Mouse (Mus musculus): ENCODE results near the gene Ubtd2. TPM values are rescaled to one million over a fixed set of nuclear protein-coding genes. Genes with fewer than 3 reads are reported as not detected.

The Ubtd2 gene
- polyA plus RNA-seq (2014; fragmentation: Nextera tagmentation; extraction: Ambion mirVana) = 53.7 and 55.9 TPM in 2 replicates

DNA sequence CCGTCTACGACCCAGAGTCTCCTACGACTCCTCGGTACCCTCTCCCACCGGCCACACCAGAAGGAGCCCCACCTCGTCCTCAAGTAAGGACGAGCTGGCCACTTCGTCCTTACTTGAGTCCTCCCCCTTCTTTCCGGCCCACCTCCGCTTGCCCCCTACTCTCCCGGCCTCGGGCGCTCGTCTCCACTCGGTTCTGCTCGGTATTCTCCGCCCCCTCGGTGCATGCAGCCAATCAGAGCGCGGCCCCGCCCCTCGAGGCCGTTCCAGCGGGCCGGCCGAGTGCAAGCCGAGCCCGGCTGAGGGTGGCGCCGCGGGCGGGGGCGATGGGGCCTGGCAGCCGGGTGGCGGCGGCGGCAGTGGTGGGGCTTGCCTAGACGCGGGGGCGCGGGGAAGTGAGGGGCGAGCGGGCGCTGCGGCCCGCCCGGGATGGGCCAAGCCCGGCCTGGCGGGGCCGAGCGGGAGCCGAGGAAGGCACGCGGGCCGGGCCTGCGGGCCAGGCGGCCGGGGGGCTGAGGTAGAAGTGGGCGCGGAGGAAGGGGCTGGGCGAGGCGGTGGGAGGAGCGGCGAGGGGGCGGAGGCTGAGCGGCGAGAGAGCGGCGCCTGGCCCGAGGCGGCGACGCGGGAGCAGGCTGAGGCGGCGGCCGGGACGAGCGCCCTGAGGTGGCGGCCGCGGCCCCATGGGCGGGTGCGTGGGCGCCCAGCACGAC, at the start of gene Ubtd2:
TSS of gene Ubtd2 (plus strand) at position 571 of the 707 bp plus-strand sequence.
- H3K4me3 ChIP-seq (replicated peaks; ENCODE audit: low read length) = peak within 1 kb of the TSS; percentile 97
- H3K9ac ChIP-seq = peak within 1 kb of the TSS; percentile 92
- H3K4me2 ChIP-seq (replicated peaks) = peak within 1 kb of the TSS; percentile 90
- WGBS = under 1% methylated on average over 81 of the region's 86 CpGs
- peaks cover 25% of the 10 kb centered on the region for H3K4me1 ChIP-seq (replicated peaks; ENCODE audit: control insufficient read depth, insufficient read depth, low read length)
- no peaks in the 10 kb centered on the region for H3K36me3 ChIP-seq (replicated peaks; ENCODE audit: control insufficient read depth, insufficient read depth)
- peak within 1 kb of the TSS; percentile 97 for H3K27ac ChIP-seq
- DNase-seq (ENCODE audit: low spot score) = peak; percentile 95
- peak; percentile 99 for ATAC-seq (ENCODE audit: low FRiP score)
- no peaks in the 10 kb centered on the region for H3K9me3 ChIP-seq (ENCODE audit: control insufficient read depth, low read length)
- H3K27me3 ChIP-seq (ENCODE audit: control insufficient read depth, insufficient read depth, low read length) = no peaks in the 10 kb centered on the region

GRCm38 (mm10) chr11:32407863-32408262, 47.3 kb upstream of the Ubtd2 start:
- no peak for DNase-seq (ENCODE audit: low spot score)
- ATAC-seq (ENCODE audit: low FRiP score) = no peak
- H3K27me3 ChIP-seq (ENCODE audit: control insufficient read depth, insufficient read depth, low read length) = no peaks in the 10 kb centered on the region
- 83% methylated on average over 3 of the region's 3 CpGs for WGBS
- H3K4me3 ChIP-seq (replicated peaks; ENCODE audit: low read length) = no peak overlapping the region
- no peak overlapping the region for H3K27ac ChIP-seq
- H3K9me3 ChIP-seq (ENCODE audit: control insufficient read depth, low read length) = no peaks in the 10 kb centered on the region
- H3K36me3 ChIP-seq (replicated peaks; ENCODE audit: control insufficient read depth, insufficient read depth) = peaks cover 45% of the 10 kb centered on the region
- no peak overlapping the region for H3K4me2 ChIP-seq (replicated peaks)
- no peak overlapping the region for H3K9ac ChIP-seq
- no peaks in the 10 kb centered on the region for H3K4me1 ChIP-seq (replicated peaks; ENCODE audit: control insufficient read depth, insufficient read depth, low read length)

DNA sequence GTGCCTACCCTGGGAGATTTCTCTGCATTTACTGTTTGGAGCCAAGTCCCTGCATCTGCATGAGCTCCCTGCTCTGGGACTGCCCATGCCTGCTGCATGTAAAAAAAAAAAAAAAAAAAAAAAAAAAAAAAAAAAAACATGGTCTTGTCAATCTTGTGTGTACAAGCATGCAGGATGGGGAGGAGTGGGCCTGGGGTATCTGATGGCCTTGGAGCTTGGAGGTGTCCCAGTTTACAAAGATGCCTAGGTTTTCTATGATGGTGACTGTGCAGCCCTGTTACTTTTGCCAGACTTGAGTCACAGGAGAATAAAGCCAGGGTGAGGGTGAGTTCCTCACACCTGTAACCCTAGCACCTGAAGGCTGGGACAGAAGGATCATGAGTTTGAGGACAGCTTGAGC, 46.1 kb upstream of the Ubtd2 start:
- ATAC-seq (ENCODE audit: low FRiP score) (no peak), DNase-seq (ENCODE audit: low spot score) (no peak)
- Histone ChIP-seq H3K9ac (no peak overlapping the region), H3K4me1 (replicated peaks; ENCODE audit: control insufficient read depth, insufficient read depth, low read length) (no peaks in the 10 kb centered on the region), H3K36me3 (replicated peaks; ENCODE audit: control insufficient read depth, insufficient read depth) (peaks cover 51% of the 10 kb centered on the region), H3K27me3 (ENCODE audit: control insufficient read depth, insufficient read depth, low read length) (no peaks in the 10 kb centered on the region), H3K9me3 (ENCODE audit: control insufficient read depth, low read length) (no peaks in the 10 kb centered on the region), H3K4me3 (replicated peaks; ENCODE audit: low read length) (no peak overlapping the region), H3K4me2 (replicated peaks) (no peak overlapping the region), H3K27ac (no peak overlapping the region)

DNA sequence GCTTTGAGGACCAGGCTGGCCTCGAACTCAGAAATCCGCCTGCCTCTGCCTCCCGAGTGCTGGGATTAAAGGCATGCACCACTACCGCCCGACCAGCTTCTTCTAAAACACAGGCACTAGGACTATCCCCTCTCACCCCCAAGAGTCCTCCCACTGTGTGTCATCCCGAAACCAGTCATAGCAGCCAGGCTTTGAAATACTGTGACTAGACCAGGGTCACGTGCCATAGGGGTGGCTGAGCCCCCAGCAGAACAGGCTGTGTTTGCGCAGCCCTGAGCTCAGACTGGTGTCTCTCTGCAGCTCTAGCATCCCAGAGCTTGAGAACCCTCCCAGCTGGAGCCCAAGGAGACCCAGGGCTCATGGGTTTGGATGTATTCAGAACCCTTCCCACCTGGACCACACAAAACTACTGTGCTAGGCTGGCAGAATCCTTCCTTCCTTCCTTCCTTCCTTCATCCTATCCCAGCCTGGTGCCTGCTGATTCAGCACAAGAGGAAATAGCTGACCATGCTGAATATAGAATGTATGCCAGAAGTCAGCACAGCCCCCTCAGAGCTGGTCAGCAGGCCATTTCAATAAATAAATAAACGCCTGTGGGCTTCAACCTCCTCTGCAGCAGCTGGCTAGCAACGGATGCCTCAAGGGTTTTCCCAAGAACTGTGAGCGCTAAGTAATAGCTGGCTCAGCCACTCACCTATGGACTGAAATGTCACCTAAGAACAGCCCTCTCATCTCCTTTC, 45.2 kb upstream of the Ubtd2 start:
- Histone ChIP-seq H3K4me3 (replicated peaks; ENCODE audit: low read length) (no peak overlapping the region), H3K4me1 (replicated peaks; ENCODE audit: control insufficient read depth, insufficient read depth, low read length) (no peaks in the 10 kb centered on the region), H3K9ac (no peak overlapping the region), H3K27ac (no peak overlapping the region), H3K9me3 (ENCODE audit: control insufficient read depth, low read length) (no peaks in the 10 kb centered on the region), H3K36me3 (replicated peaks; ENCODE audit: control insufficient read depth, insufficient read depth) (peaks cover 54% of the 10 kb centered on the region), H3K27me3 (ENCODE audit: control insufficient read depth, insufficient read depth, low read length) (no peaks in the 10 kb centered on the region), H3K4me2 (replicated peaks) (no peak overlapping the region)
- DNase-seq (ENCODE audit: low spot score) = no peak
- ATAC-seq (ENCODE audit: low FRiP score) = no peak
- WGBS = 82% methylated on average over 11 of the region's 11 CpGs

DNA sequence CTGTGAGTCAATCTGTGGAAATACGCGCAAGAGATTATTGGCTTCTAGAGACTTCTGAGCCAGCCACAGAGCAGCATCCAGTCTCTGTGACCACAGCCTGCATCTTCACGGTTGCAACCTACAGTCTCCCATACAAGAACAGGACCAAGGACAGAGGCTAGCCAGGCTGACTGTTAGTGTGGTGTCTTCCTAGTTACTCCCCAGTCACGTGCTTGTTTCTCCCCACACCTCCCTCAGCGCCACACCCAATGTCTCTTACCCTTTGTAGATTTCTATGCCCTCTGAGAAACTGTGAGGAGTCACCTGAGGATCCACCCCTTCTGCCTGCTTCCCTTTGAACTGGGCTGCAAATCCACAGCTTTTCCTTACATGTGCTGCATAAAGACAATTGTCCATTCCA, 35.2 kb upstream of the Ubtd2 start:
- H3K4me1 ChIP-seq (replicated peaks; ENCODE audit: control insufficient read depth, insufficient read depth, low read length) = no peaks in the 10 kb centered on the region
- peaks cover 93% of the 10 kb centered on the region for H3K36me3 ChIP-seq (replicated peaks; ENCODE audit: control insufficient read depth, insufficient read depth)
- no peak overlapping the region for H3K9ac ChIP-seq
- no peak overlapping the region for H3K4me3 ChIP-seq (replicated peaks; ENCODE audit: low read length)
- no peaks in the 10 kb centered on the region for H3K9me3 ChIP-seq (ENCODE audit: control insufficient read depth, low read length)
- no peaks in the 10 kb centered on the region for H3K27me3 ChIP-seq (ENCODE audit: control insufficient read depth, insufficient read depth, low read length)
- H3K27ac ChIP-seq = no peak overlapping the region
- no peak for ATAC-seq (ENCODE audit: low FRiP score)
- H3K4me2 ChIP-seq (replicated peaks) = no peak overlapping the region
- WGBS = 88% methylated on average over 5 of the region's 5 CpGs
- no peak for DNase-seq (ENCODE audit: low spot score)

DNA sequence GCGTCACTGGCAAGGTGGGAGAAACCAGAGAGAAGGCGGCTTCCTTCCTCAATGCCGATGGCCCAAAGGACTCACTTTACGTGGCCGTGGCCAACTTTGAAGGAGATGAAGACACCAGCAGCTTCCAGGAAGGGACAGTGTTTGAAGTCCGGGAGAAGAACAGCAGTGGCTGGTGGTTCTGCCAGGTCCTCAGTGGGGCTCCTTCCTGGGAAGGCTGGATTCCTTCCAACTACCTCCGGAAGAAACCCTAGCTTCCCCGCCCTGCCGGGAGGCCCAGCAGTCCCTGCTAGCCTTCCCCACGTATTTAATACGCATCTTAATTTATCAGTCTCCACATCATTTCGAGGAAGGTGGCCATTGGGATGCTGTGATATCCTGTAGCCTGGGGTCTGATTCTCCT, 31.9 kb upstream of the Ubtd2 start:
- peaks cover 67% of the 10 kb centered on the region for H3K36me3 ChIP-seq (replicated peaks; ENCODE audit: control insufficient read depth, insufficient read depth)
- H3K27me3 ChIP-seq (ENCODE audit: control insufficient read depth, insufficient read depth, low read length) = no peaks in the 10 kb centered on the region
- H3K4me3 ChIP-seq (replicated peaks; ENCODE audit: low read length) = no peak overlapping the region
- no peak overlapping the region for H3K27ac ChIP-seq
- no peak for DNase-seq (ENCODE audit: low spot score)
- no peak for ATAC-seq (ENCODE audit: low FRiP score)
- H3K4me2 ChIP-seq (replicated peaks) = no peak overlapping the region
- WGBS = 69% methylated on average over 12 of the region's 12 CpGs
- H3K9me3 ChIP-seq (ENCODE audit: control insufficient read depth, low read length) = no peaks in the 10 kb centered on the region
- H3K9ac ChIP-seq = no peak overlapping the region
- no peaks in the 10 kb centered on the region for H3K4me1 ChIP-seq (replicated peaks; ENCODE audit: control insufficient read depth, insufficient read depth, low read length)

DNA sequence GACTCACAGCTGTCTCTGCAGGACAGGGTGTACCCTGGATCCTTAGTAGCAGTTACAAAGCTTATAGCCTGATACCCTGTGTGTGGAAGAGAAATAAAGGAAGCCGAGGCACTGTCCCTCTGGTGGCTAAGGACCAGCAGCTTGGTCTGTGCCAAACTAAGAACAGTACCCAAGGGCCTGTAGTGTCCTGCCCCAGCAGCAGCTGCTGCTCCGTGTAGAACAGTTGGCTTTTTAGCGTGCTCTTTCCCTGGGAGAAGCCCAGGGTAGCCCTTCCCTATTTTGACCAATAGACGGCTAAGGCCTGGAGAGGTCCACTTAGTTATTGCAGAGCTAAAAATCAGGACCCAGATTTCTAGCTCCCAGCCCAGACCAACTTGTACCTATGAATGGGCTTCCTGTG, 30.6 kb upstream of the Ubtd2 start:
- H3K36me3 ChIP-seq (replicated peaks; ENCODE audit: control insufficient read depth, insufficient read depth) = peaks cover 59% of the 10 kb centered on the region
- H3K27me3 ChIP-seq (ENCODE audit: control insufficient read depth, insufficient read depth, low read length) = no peaks in the 10 kb centered on the region
- 88% methylated on average over 4 of the region's 4 CpGs for WGBS

DNA sequence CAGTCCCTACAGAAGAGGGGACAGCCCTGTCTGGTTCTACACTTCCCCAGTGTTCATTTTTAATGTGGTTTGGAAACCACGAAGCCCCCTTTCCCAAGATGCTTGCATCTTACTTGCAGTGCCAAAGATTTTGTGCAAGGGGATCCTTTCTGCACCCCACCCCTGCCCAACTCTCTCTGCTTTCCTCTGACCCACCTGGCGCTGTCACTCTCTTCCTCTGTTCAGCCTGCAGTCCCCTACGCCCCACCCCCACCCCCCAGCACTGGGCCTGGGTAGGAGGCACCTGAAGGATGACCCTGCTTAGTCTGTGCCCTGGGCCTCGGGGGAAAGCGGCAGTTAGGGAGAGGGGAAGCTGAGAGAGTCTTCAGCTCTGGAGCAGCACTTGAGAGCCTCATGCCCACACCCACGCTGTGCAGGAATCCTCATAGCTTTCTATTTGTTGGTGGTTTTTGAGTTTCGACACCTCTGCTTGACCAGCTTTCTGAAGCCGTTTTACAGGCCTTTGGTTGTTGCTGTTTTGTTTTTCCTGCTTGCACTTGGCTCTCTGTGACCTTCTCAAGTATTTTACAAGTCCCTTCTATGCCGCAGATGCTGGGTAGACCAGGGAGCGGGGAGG, 30.0 kb upstream of the Ubtd2 start:
- H3K36me3 ChIP-seq (replicated peaks; ENCODE audit: control insufficient read depth, insufficient read depth) = peaks cover 53% of the 10 kb centered on the region
- H3K4me3 ChIP-seq (replicated peaks; ENCODE audit: low read length) = no peak overlapping the region
- H3K9ac ChIP-seq = no peak overlapping the region
- H3K4me2 ChIP-seq (replicated peaks) = no peak overlapping the region
- DNase-seq (ENCODE audit: low spot score) (no peak), ATAC-seq (ENCODE audit: low FRiP score) (no peak)
- no peak overlapping the region for H3K27ac ChIP-seq
- H3K27me3 ChIP-seq (ENCODE audit: control insufficient read depth, insufficient read depth, low read length) = no peaks in the 10 kb centered on the region
- no peaks in the 10 kb centered on the region for H3K9me3 ChIP-seq (ENCODE audit: control insufficient read depth, low read length)
- WGBS = 83% methylated on average over 10 of the region's 10 CpGs
- H3K4me1 ChIP-seq (replicated peaks; ENCODE audit: control insufficient read depth, insufficient read depth, low read length) = no peaks in the 10 kb centered on the region

More for the DNA sequence above, 30.6 kb upstream of the Ubtd2 start:
- H3K4me1 ChIP-seq (replicated peaks; ENCODE audit: control insufficient read depth, insufficient read depth, low read length) = no peaks in the 10 kb centered on the region
- H3K27ac ChIP-seq = no peak overlapping the region
- no peak for ATAC-seq (ENCODE audit: low FRiP score)
- no peak overlapping the region for H3K4me2 ChIP-seq (replicated peaks)
- H3K9ac ChIP-seq = no peak overlapping the region
- H3K9me3 ChIP-seq (ENCODE audit: control insufficient read depth, low read length) = no peaks in the 10 kb centered on the region
- DNase-seq (ENCODE audit: low spot score) = no peak
- no peak overlapping the region for H3K4me3 ChIP-seq (replicated peaks; ENCODE audit: low read length)

DNA sequence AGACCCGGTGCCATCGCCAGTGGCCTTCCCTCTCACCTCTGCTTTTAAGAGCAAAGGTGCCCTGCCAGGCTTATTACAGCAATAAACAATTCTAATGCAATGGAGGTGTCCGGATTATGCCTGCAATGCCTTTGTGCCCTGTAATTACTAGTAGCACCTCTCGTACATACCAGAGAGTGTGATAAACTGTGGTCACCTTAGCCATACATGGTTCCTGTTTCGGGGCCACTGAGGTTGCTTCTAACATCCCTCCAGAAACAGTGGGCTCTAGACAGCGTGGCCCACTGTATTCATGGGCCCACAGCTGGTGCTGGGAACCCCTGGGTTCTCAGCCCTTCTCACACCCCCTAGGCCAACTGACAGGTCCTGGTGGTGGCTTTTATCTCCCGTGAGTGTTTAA, 27.6 kb upstream of the Ubtd2 start:
- Histone ChIP-seq H3K4me3 (replicated peaks; ENCODE audit: low read length) (no peak overlapping the region), H3K9ac (no peak overlapping the region), H3K27ac (no peak overlapping the region), H3K36me3 (replicated peaks; ENCODE audit: control insufficient read depth, insufficient read depth) (peaks cover 31% of the 10 kb centered on the region), H3K9me3 (ENCODE audit: control insufficient read depth, low read length) (no peaks in the 10 kb centered on the region), H3K4me1 (replicated peaks; ENCODE audit: control insufficient read depth, insufficient read depth, low read length) (no peaks in the 10 kb centered on the region), H3K27me3 (ENCODE audit: control insufficient read depth, insufficient read depth, low read length) (no peaks in the 10 kb centered on the region), H3K4me2 (replicated peaks) (no peak overlapping the region)
- ATAC-seq (ENCODE audit: low FRiP score) = no peak
- no peak for DNase-seq (ENCODE audit: low spot score)
- 84% methylated on average over 7 of the region's 7 CpGs for WGBS

All from hindbrain, embryonic 14.5 days (tissue).